Mouse (Mus musculus) E14TG2a.4 (cell line): ENCODE results near the gene Hist1h2bh.
"Not testable (repeated sequence)": the region's sequence is repeated elsewhere in the genome, so short reads cannot be mapped to it uniquely, and the experiment has no call there.

Source experiments
- H3K27me3 ChIP-seq: 2 replicates; pipeline ENCODE4 v1.6.1; 2014; ENCODE audit warnings: low read length, control low read depth; ENCODE audit not compliant: insufficient read depth
- H3K36me3 ChIP-seq: 2 replicates; pipeline ENCODE4 v1.6.1; 2014; ENCODE audit warnings: low read length, control low read depth; ENCODE audit not compliant: insufficient read depth
- H3K4me1 ChIP-seq: replicated peaks from 2 replicates; pipeline ENCODE4 v1.6.1; 2014; ENCODE audit warnings: low read depth, low read length, control low read depth
- H3K4me3 ChIP-seq: replicated peaks from 2 replicates; pipeline ENCODE4 v1.5.1; 2014; ENCODE audit warnings: mild to moderate bottlenecking, low read length
- H3K9me3 ChIP-seq: 2 replicates; pipeline ENCODE4 v1.6.1; 2014; ENCODE audit warnings: low read length, control low read depth
- CTCF ChIP-seq: conservative IDR thresholded peaks from 2 replicates; pipeline ENCODE4 v1.5.1; 2014; ENCODE audit warnings: low read length
- NANOG ChIP-seq: IDR thresholded peaks from 2 replicates; pipeline ENCODE4 v1.6.1; 2014; ENCODE audit warnings: borderline replicate concordance, low read length, mixed read lengths
- POU5F1 ChIP-seq: IDR thresholded peaks from 2 replicates; pipeline ENCODE4 v1.6.1; 2014; ENCODE audit warnings: low read length, borderline replicate concordance

Gene Hist1h2bh

DNA sequence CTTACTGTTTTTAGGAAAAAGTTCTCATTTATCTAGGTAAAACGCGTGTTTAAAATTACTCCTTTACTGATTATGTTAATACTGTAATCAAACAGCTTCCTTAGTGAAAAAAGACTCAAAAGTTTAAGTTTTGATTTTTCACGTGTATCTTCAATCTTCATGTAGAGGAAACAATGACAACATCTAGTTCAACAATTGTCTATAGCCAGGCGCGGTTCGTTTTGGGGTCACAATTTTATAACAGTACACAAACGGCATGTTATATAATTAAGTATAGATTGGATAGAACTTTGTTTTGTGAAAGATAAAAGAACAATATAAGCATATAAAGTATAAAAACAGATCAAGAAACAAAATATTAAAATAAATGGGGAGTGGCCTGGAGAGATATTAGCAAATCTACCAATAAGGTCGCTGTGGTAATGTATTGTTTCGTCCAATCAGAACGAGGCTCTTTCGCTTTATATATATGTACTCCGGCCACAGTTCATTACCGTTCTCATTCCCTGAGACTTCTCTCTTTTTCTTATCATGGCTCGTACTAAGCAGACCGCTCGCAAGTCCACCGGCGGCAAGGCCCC is 32.2 kb upstream of the Hist1h2bh start, which contains the start of gene Hist1h3d:
Gene Hist1h3d (plus strand): TSS at position 493 of the 581 bp plus-strand sequence.
- Histone ChIP-seq H3K27me3 (no peaks in the 10 kb centered on the region), H3K36me3 (no peaks in the 10 kb centered on the region), H3K4me3 (peak within 1 kb of the TSS; percentile 78), H3K4me1 (peaks cover 27% of the 10 kb centered on the region), H3K9me3 (no peaks in the 10 kb centered on the region)
- TF ChIP-seq CTCF (no peak), POU5F1 (no peak), NANOG (peak; percentile 15; the same call in 1 of the 2 replicates)

DNA sequence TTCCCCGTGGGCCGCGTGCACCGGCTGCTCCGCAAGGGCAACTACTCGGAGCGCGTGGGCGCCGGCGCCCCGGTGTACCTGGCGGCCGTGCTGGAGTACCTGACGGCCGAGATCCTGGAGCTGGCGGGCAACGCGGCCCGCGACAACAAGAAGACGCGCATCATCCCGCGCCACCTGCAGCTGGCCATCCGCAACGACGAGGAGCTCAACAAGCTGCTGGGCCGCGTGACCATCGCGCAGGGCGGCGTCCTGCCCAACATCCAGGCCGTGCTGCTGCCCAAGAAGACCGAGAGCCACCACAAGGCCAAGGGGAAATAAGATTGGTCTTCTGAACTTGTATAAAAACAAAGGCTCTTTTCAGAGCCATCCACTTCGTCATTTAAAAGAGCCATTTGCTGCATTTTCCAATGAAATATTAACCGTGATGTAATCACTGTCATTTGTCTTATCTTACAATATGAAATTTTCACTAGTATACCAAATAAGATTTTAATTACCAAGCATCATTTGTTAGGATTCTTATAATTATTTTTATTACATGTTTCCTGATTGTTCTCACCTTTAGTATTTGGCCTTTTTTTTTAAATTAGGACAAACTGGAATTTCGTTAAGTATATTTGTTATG is 31.5 kb upstream of the Hist1h2bh start:
- not testable (repeated sequence) for H3K9me3 ChIP-seq, H3K27me3 ChIP-seq, H3K36me3 ChIP-seq
- peak overlapping the region; percentile 78 for H3K4me3 ChIP-seq
- H3K4me1 ChIP-seq = peaks cover 24% of the 10 kb centered on the region

DNA sequence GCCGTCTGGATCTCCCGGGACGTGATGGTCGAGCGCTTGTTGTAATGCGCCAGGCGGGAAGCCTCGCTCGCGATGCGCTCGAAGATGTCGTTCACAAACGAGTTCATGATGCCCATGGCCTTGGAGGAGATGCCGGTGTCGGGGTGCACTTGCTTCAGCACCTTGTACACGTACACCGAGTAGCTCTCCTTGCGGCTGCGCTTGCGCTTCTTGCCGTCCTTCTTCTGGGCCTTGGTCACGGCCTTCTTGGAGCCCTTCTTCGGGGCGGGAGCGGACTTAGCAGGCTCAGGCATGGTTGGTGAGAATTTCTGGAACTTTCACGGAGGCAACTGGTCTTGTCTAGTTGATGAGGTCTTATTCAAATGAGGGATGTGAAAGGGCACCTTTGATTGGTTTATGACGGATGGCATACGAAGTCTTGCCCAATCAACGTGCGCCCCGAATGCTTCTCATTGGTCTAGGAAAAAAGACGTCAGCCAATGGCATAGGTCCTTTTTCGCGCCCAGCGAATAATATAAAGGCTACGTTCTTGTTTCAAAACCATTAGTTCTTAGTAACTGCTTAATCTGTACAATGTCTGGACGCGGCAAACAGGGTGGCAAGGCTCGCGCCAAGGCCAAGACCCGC is 30.8 kb upstream of the Hist1h2bh start, which contains the start of the genes Hist1h2bf and Hist1h2ad:
Gene Hist1h2bf (minus strand): TSS at position 299 of the 627 bp plus-strand sequence.
Gene Hist1h2ad (plus strand): TSS at position 484 of the 627 bp plus-strand sequence.
- not testable (repeated sequence) for H3K36me3 ChIP-seq, H3K9me3 ChIP-seq, H3K27me3 ChIP-seq
- peaks cover 24% of the 10 kb centered on the region for H3K4me1 ChIP-seq
- peak within 1 kb of the TSS; percentile 78 for H3K4me3 ChIP-seq

DNA sequence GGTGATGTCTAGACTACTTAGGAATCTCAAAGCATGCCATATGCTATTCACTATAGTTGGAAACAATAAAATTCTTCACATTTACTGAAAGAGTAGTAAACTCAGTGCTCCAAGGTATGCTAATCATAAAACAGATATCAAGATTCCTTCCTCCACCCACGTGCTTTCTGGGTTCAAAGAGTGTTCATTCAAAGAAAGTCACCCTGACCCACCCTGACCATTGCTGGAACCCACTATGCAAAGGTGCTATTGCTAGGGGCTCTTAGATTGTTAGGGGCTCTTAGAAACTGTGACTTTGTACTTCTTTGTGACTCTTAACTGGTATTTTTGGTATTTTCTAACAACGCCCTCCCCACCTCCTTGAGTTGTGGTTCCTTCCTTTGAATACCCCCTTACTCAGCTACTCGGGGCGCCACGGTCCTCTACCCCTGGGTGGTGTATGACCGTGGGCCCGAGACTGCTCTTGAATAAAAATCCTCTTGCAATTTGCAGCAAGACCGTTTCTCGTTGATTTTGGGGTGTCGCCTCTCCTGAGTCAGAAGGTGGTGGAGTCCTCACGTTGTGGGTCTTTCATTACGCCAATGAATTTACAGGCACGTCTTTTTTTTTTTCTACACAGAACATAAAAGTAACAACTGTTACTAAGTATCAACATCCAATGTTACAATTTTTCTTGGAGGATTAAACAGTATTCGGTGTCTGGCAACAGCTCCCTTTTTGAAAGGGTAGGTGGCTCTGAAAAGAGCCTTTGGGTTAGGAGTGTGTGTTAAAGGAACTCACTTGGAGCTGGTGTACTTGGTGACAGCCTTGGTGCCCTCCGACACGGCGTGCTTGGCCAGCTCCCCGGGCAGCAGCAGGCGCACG is 30.1 kb upstream of the Hist1h2bh start:
- not testable (repeated sequence) for H3K36me3 ChIP-seq, H3K27me3 ChIP-seq, H3K9me3 ChIP-seq
- peaks cover 24% of the 10 kb centered on the region for H3K4me1 ChIP-seq
- H3K4me3 ChIP-seq = peak overlapping the region; percentile 65

DNA sequence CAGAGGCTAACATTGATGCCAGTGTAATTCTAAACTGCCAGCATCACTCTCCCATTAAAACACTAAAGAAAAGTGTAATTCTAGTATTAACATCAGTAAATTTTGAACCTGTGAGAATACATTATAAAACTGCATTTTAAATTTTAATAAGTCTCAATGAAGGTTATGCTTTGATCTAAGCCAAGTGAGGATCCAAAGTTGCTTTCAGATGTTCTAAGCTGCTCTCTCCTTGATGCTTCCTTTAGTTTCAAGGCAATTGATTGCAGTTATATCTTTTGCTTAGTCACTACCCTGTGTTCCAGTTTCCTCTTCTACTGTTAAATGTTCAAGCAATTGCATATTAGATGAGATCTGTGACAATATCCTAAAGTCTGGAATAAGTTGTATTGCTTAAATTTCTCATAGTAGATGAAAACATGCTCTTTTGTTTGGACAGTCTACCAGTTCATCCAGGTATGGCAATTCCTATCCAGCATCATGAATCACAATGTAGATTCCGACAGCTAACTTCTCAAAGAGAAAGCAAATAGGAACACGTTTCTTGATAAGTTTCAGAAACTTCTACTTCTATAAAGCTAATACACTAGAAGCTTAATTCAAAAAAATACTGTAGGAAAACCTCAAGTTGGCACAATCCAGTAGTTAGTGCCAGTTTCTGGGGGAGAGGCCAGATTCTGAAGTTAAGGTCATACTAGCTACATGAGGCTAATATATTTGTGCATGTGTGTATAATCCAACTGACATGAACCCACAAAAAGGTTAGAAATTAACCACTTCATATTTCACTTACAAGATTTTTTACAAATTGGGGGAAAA is 29.2 kb upstream of the Hist1h2bh start:
- Histone ChIP-seq H3K4me3 (peak overlapping the region; percentile 69), H3K9me3 (no peaks in the 10 kb centered on the region), H3K27me3 (no peaks in the 10 kb centered on the region), H3K36me3 (no peaks in the 10 kb centered on the region), H3K4me1 (peaks cover 24% of the 10 kb centered on the region)
- TF ChIP-seq NANOG (no peak), POU5F1 (no peak), CTCF (no peak)

DNA sequence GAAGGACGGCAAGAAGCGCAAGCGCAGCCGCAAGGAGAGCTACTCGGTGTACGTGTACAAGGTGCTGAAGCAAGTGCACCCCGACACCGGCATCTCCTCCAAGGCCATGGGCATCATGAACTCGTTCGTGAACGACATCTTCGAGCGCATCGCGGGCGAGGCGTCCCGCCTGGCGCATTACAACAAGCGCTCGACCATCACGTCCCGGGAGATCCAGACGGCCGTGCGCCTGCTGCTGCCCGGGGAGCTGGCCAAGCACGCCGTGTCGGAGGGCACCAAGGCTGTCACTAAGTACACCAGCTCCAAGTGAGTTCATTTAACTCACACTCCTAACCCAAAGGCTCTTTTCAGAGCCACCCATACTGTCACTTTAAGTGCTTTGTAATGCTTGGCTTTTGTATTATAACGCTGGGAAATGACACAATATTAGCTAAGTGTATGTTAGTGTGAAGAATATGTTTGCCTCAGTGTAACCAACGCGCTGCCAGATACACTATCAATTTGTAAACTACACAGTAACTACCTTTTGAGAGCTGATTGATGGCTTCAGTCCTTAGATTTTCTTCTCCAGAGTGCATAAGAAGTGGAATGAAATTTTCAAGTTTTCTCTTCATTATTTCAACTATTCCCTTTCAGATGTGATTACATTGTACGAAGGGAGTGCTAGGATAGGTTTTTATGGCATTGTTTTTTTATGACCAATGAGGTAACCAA is 28.5 kb upstream of the Hist1h2bh start:
- H3K36me3 ChIP-seq, H3K9me3 ChIP-seq, H3K27me3 ChIP-seq: not testable (repeated sequence)
- H3K4me1 ChIP-seq = peaks cover 16% of the 10 kb centered on the region
- H3K4me3 ChIP-seq = peak overlapping the region; percentile 69

DNA sequence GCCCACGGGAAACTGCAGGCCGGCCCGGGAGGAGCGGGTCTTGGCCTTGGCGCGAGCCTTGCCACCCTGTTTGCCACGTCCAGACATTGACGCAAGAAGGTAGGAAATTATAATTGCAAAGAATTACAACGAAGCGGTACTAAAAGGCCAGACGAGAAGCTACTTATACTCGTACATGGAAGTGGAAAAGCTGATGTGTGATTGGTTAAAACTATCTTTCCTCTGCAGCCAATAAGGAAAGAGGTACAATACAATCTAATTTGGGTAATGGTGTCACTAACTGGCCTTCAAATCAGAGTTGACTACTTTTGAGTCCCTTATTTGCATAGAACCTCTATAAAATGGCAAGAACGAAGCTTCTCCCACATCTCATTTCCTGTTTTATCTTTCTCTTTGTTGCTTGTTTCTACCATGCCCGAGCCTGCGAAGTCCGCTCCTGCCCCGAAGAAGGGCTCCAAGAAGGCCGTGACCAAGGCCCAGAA is 27.9 kb upstream of the Hist1h2bh start, which contains the start of the genes Hist1h2ae and Hist1h2bg:
Gene Hist1h2ae (minus strand): TSS at position 199 of the 482 bp plus-strand sequence.
Gene Hist1h2bg (plus strand): TSS at position 375 of the 482 bp plus-strand sequence.
- Histone ChIP-seq H3K4me3 (peak within 1 kb of the TSS; percentile 69), H3K9me3 (no peaks in the 10 kb centered on the region), H3K36me3 (no peaks in the 10 kb centered on the region), H3K4me1 (peaks cover 14% of the 10 kb centered on the region), H3K27me3 (no peaks in the 10 kb centered on the region)
- TF ChIP-seq CTCF = no peak
- TF ChIP-seq NANOG = no peak
- no peak for TF ChIP-seq POU5F1

DNA sequence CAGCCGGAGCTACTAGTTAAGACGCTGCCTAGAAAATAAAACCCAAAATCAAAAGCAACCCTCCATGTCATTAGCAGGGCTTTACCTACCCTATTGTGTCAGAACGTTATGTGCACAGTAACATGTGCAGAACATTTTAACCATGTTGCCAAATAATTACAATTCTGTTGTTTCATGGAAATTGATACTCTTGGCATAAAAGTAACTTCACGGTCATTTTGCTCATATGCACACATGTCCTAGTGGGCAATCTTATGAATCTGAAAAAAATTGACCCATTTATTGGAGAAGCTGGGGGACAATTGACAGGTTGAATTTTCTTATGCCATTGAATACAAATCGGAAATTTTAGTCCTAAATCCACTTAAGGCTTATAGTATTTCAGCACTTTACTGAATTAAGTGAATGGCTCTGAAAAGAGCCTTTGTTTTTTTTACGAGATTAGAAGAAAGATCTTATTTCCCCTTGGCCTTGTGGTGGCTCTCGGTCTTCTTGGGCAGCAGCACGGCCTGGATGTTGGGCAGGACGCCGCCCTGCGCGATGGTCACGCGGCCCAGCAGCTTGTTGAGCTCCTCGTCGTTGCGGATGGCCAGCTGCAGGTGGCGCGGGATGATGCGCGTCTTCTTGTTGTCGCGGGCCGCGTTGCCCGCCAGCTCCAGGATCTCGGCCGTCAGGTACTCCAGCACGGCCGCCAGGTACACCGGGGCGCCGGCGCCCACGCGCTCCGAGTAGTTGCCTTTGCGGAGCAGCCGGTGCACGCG is 27.2 kb upstream of the Hist1h2bh start:
- Histone ChIP-seq H3K4me3 (peak overlapping the region; percentile 69), H3K4me1 (peaks cover 17% of the 10 kb centered on the region)
- not testable (repeated sequence) for H3K36me3 ChIP-seq, H3K27me3 ChIP-seq, H3K9me3 ChIP-seq
